Mouse (Mus musculus): ENCODE measurements around the gene Plxna4.

Plxna4 gene

DNA sequence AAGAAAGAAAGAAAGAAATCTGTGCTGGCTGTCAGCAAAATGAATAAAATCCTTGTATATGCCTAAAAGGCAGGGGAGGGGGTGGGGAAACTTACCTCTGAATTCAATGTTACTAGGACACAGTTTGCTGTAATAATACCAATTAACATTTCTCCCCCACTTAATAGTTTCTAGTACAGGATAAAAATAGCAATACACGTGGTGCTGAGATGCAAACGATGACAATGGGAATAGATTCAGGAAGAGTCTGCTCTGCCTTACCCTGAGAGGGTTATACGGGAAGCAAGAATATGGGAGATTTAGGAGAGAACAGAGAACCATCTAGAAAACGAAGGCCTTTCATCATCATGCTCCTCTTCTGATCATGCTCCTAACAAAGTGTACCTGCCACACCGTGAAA lies 115.9 kb downstream of the Plxna4 start:
- in situ Hi-C loops (cut with MboI, MseI): no loop called here

GRCm38 (mm10) chr6:32471639-32472038 lies 116.4 kb downstream of the Plxna4 start:
- in situ Hi-C loops (cut with MboI, MseI): no loop called here

- in situ Hi-C loops (cut with MboI, MseI): no loop called here
These were observed 118.8 kb downstream of the Plxna4 start for GRCm38 (mm10) chr6:32469196-32469595.

GRCm38 (mm10) chr6:32465129-32465528 lies 122.9 kb downstream of the Plxna4 start:
- in situ Hi-C loops (cut with MboI, MseI): no loop called here

GRCm38 (mm10) chr6:32464637-32465036 lies 123.4 kb downstream of the Plxna4 start:
- in situ Hi-C loops (cut with MboI, MseI): no loop called here

DNA sequence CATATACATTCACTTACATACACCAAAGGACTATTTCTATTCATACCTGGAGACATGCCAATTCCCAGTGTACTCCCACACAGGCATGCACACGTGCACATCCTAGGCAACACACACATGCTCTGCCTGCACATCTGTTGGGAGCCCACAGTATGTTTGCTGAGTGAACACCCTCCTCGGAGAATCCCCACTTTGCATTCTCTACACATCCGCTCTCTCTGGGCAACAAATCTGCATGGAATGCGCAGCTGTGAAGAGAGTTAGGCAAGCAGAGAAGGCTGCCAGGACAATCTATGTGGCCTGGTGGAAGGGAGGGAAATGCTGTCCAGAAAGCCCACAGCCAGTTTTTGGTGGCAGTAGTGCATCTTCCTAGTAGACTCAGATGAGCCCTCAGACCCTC lies 123.9 kb downstream of the Plxna4 start:
- in situ Hi-C loops (cut with MboI, MseI): no loop called here

- in situ Hi-C loops (cut with MboI, MseI): no loop called here
These were observed 127.6 kb downstream of the Plxna4 start for GRCm38 (mm10) chr6:32460400-32460799.

GRCm38 (mm10) chr6:32456641-32457040 lies 131.4 kb downstream of the Plxna4 start:
- in situ Hi-C loops (cut with MboI, MseI): no loop called here

- in situ Hi-C loops (cut with MboI, MseI): no loop called here
These were observed 136.1 kb downstream of the Plxna4 start for GRCm38 (mm10) chr6:32451851-32452250.

- in situ Hi-C loops (cut with MboI, MseI): no loop called here
These were observed 138.6 kb downstream of the Plxna4 start for GRCm38 (mm10) chr6:32449237-32449963.

DNA sequence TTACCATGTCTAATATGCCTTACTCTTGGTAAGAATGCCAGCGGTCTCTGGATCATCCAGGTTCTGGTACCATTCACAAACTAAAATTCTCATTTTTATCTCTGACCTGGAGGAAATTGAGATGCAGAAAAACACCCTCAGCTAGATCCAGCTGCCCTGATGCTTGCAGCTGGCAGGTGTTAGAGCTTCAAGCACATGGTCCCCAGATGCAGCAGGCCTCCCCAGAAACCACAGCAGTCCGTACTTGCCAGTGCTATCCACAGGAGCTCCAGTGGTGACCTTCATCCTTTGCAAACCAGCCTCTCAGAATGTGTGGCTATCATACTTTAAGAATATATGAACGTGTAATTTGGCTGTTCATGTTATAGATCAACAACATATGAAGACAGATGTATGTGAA lies 139.2 kb downstream of the Plxna4 start:
- in situ Hi-C loops (cut with MboI, MseI): no loop called here

DNA sequence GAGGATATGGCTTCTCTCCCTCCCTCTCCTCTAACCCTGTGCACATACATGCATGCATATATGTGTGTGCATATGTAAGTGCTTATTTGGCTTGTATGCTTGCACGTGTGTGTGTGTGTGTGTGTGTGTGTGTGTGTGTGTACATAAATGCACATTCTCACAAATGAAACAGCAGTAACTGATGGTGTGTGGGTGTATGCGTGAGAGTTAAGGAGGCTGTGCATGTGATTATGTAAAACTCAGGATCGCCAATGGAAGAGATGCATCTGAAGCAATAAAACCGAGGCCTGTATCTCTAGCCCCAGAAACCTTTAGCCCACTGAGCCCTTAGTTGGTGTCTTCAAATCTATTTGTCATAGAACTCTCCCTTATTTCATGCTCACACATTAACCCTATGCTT lies 141.7 kb downstream of the Plxna4 start:
- in situ Hi-C loops (cut with MboI, MseI): no loop called here

DNA sequence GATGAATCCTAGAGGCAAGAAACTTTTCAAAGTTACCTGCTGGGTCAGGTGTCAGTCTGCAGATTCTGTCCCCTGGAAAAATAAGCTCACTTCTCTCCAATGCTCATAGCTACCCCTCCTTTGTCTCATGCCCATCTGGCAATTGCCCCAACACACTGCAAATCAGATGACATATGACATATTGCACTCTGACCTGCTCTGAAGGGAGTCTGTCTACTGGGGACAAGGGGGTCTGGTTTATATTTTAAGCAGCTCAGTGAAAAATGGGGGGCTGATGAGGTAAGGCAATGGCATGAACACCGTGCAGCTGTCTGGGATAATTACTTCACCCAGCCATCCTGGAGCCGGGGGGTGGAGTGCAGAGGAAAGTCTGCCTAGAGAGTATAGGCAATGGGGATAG lies 142.7 kb downstream of the Plxna4 start:
- in situ Hi-C loops (cut with MboI, MseI): no loop called here

- in situ Hi-C loops (cut with MboI, MseI): no loop called here
These were observed 143.6 kb downstream of the Plxna4 start for GRCm38 (mm10) chr6:32444393-32444792.

GRCm38 (mm10) chr6:32443679-32444078 lies 144.3 kb downstream of the Plxna4 start:
- in situ Hi-C loops (cut with MboI, MseI): no loop called here

DNA sequence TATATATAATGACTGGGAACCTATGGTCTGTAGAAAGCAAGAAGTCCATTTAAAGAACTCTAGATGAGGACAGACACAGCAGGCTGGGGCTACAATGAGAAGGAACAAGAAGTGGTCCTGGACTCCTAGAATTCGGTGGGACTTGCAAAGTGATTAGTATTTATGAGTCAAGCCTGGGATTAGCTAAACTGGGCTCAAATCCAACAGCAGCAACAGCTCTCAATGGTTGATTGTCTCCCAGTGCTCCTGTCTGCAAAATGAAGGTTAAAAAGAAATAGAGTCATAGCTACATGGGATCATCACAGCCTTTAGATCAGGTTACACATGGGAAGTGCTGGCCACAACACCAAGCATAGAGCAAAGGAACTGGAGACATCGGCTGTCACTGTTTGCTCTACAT lies 148.6 kb downstream of the Plxna4 start:
- in situ Hi-C loops (cut with MboI, MseI): no loop called here

DNA sequence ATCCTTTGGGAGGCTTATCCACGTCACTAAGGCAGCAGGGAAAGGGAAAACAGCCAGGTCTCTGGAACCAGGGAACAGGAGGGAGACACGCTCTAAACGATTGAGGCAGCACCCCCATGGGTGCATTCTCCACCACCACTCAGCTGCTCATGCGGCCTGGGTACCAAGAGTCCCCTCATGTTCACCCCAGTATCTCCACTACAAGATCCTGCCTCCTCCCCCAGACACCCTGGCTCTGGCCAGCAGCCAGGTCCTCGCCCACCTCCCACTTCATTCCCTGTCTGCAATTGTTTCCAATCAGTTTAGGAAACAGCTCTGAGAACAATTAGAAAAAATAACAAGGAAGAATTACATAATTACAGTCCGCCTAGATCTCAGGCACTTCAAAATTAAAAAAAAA lies 150.8 kb downstream of the Plxna4 start:
- in situ Hi-C loops (cut with MboI, MseI): no loop called here

- in situ Hi-C loops (cut with MboI, MseI): no loop called here
These were observed 164.9 kb downstream of the Plxna4 start for GRCm38 (mm10) chr6:32423124-32423523.

DNA sequence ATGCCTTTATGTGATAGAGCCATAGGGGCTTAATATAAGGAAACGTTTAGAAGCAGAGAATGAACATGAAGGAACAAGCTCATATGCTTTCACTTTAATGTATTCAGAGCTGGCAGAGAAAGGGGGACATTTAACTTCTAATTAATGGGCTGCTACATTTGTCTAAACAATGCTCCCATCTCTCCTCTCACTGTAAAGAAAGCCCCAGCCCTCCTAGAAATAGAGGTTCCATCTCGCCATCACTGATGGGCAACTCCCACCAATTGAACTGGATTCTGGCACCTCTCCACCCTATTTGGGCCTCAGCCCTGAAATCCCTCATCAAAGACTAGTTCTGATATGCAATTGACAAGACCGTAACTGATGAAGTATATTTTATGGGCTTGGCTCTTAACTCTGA lies 167.4 kb downstream of the Plxna4 start:
- in situ Hi-C loops (cut with MboI, MseI): no loop called here

GRCm38 (mm10) chr6:32417351-32417750 lies 170.6 kb downstream of the Plxna4 start:
- in situ Hi-C loops (cut with MboI, MseI): no loop called here

DNA sequence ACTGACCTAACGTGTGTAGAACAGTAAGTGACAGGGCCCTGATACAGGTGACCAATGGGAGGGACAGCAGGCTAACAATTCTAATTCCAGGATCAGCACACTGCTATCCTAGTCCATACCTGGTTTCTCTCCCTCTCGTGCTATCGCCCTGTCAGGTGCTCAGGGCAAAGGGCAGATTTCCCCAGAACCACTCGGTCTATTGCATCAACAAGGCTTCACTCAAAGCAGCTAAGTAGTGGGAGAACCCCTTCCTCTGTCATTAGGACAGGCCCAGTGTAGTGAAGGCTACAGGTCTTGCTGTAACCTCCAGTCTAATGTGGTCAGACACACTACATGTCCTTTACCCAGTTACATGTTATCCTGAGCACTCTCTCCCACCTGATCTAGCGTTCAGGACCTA lies 176.7 kb downstream of the Plxna4 start:
- in situ Hi-C loops (cut with MboI, MseI): no loop called here

DNA sequence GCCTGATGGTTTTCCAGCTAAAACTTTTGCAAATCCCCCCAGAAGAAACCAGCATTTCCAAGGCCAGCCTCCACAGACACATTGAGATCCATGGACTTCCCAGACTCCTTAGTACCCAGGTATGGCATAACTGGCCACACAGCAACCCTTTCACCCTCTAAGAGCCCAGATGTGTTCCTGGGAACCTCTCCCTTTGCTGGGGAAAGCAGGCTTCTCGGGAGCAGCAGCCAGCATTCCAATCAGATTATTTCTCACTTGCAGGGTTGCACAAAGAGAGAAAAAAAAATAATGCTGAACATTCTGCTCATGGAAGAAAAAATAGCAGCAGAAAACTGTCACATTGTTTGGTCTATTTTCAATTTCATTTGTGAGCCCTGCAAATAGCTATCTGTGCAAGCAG lies 178.4 kb downstream of the Plxna4 start:
- in situ Hi-C loops (cut with MboI, MseI): no loop called here

- in situ Hi-C loops (cut with MboI, MseI): no loop called here
These were observed 180.3 kb downstream of the Plxna4 start for GRCm38 (mm10) chr6:32407574-32408185.

All from T-helper 2 cell (primary cell).